Mouse (Mus musculus) olfactory bulb, adult 2 months (tissue): ENCODE data around the gene Ahsa1. TPM values are rescaled to one million over a fixed set of nuclear protein-coding genes. Genes with fewer than 3 reads are reported as not detected.
"Not testable (repeated sequence)": the region's sequence is repeated elsewhere in the genome, so short reads cannot be mapped to it uniquely, and the experiment has no call there.

ENCODE experiments used
- H3K27ac ChIP-seq: fragments of 200-500 bp; 2 replicates; pipeline ENCODE4 v1.5.1; 2012; ENCODE audit warnings: low read depth, low read length; ENCODE audit not compliant: insufficient read depth
- H3K4me1 ChIP-seq: fragments of 200-500 bp; 2 replicates; pipeline ENCODE4 v1.6.1; 2012; ENCODE audit warnings: low read length; ENCODE audit not compliant: control insufficient read depth, insufficient read depth
- H3K4me3 ChIP-seq: fragments of 200-500 bp; 2 replicates; pipeline ENCODE4 v1.5.1; 2012; ENCODE audit warnings: mild to moderate bottlenecking, low read depth, low read length, moderate library complexity; ENCODE audit not compliant: insufficient read depth
- CTCF ChIP-seq: fragments of 200-500 bp; IDR thresholded peaks from 2 replicates; pipeline ENCODE4 v1.5.1; 2012; ENCODE audit warnings: low read depth, mild to moderate bottlenecking, low read length, moderate library complexity; ENCODE audit not compliant: insufficient read depth
- POLR2A ChIP-seq: fragments of 200-500 bp; IDR thresholded peaks from 2 replicates; pipeline ENCODE4 v1.6.1; 2012; ENCODE audit warnings: mild to moderate bottlenecking, low read depth, low read length, moderate library complexity; ENCODE audit not compliant: insufficient read depth
- WGBS: fragments of 180-500 bp; shearing (Covaris S2); methylation state at CpG from one replicate; pipeline ENCODE4 v1.1.7; 2018; 5-methylcytosine and 5-hydroxymethylcytosine counted together
- polyA plus RNA-seq: library from polyadenylated mRNA; stranded (reverse); fragments of >200 nt; gene quantifications from 2 replicates; pipeline ENCODE4 v1.2.4, GENCODE M21; 2012; ENCODE audit warnings: low replicate concordance; ENCODE audit not compliant: missing spikeins, insufficient read depth, insufficient read length

The Ahsa1 gene
- polyA plus RNA-seq, 1 experiment = not detected

- TF ChIP-seq CTCF = no peak
- no peak for TF ChIP-seq POLR2A
- WGBS = 3% methylated on average over 9 of the region's 9 CpGs
- Histone ChIP-seq H3K27ac (no peak overlapping the region), H3K4me3 (peak overlapping the region; percentile 51), H3K4me1 (peaks cover 14% of the 10 kb centered on the region)
Measured at GRCm38 (mm10) chr12:87300441-87300690, 34.1 kb downstream of the Ahsa1 start.

GRCm38 (mm10) chr12:87301189-87301588 is 34.9 kb downstream of the Ahsa1 start:
- no peak overlapping the region for H3K27ac ChIP-seq
- H3K4me1 ChIP-seq = peaks cover 14% of the 10 kb centered on the region
- 51% methylated on average over 4 of the region's 4 CpGs for WGBS
- TF ChIP-seq POLR2A (no peak), CTCF (no peak)
- H3K4me3 ChIP-seq = no peak overlapping the region

GRCm38 (mm10) chr12:87305767-87306583 is 39.7 kb downstream of the Ahsa1 start:
- 24% methylated on average over 13 of the region's 13 CpGs for WGBS
- Histone ChIP-seq H3K27ac (no peak overlapping the region), H3K4me3 (no peak overlapping the region), H3K4me1 (no peaks in the 10 kb centered on the region)
- TF ChIP-seq POLR2A = no peak
- TF ChIP-seq CTCF = no peak

- WGBS = 75% methylated on average over 4 of the region's 4 CpGs
Measured at GRCm38 (mm10) chr12:87306584-87306844, 40.2 kb downstream of the Ahsa1 start.

GRCm38 (mm10) chr12:87313098-87313497 is 46.8 kb downstream of the Ahsa1 start:
- TF ChIP-seq POLR2A (no peak), CTCF (no peak)
- 65% methylated on average over 2 of the region's 2 CpGs for WGBS
- H3K27ac ChIP-seq = no peak overlapping the region
- H3K4me3 ChIP-seq = no peak overlapping the region
- no peaks in the 10 kb centered on the region for H3K4me1 ChIP-seq

More at GRCm38 (mm10) chr12:87306584-87306844, 40.2 kb downstream of the Ahsa1 start:
- H3K27ac ChIP-seq, H3K4me1 ChIP-seq, H3K4me3 ChIP-seq: not testable (repeated sequence)

GRCm38 (mm10) chr12:87317951-87318350 is 51.7 kb downstream of the Ahsa1 start:
- Histone ChIP-seq H3K4me3 (no peak overlapping the region), H3K27ac (no peak overlapping the region), H3K4me1 (no peaks in the 10 kb centered on the region)
- WGBS = 46% methylated on average over 1 of the region's 1 CpGs
- TF ChIP-seq CTCF (no peak), POLR2A (no peak)

GRCm38 (mm10) chr12:87319229-87319628 is 53.0 kb downstream of the Ahsa1 start:
- Histone ChIP-seq H3K4me3 (no peak overlapping the region), H3K4me1 (no peaks in the 10 kb centered on the region), H3K27ac (no peak overlapping the region)
- 92% methylated on average over 3 of the region's 3 CpGs for WGBS
- TF ChIP-seq CTCF (no peak), POLR2A (no peak)

Other genes with a start within 250 kb of the Ahsa1 start
- gene Tmem63c, start 245.1 kb upstream of the Ahsa1 start, polyA plus RNA-seq = not detected in 2 replicates
- not detected in 2 replicates for gene Ngb, start 163.9 kb upstream of the Ahsa1 start, polyA plus RNA-seq
- gene Gstz1, start 119.3 kb upstream of the Ahsa1 start, polyA plus RNA-seq = not detected in 2 replicates
- gene Pomt2, start 118.5 kb upstream of the Ahsa1 start, polyA plus RNA-seq = not detected in 2 replicates
- not detected in 2 replicates for gene Samd15, start 66.8 kb upstream of the Ahsa1 start, polyA plus RNA-seq
- not detected in 2 replicates for gene Tmed8, start 66.0 kb upstream of the Ahsa1 start, polyA plus RNA-seq
- gene Noxred1, start 27.7 kb upstream of the Ahsa1 start, polyA plus RNA-seq = not detected in 2 replicates
- gene Vipas39, start 223 bp upstream of the Ahsa1 start, polyA plus RNA-seq = not detected in 2 replicates
- not detected in 2 replicates for gene Ism2, start 33.2 kb downstream of the Ahsa1 start, polyA plus RNA-seq
- not detected in 2 replicates for gene Sptlc2, start 121.9 kb downstream of the Ahsa1 start, polyA plus RNA-seq
- gene Slirp, start 177.4 kb downstream of the Ahsa1 start, polyA plus RNA-seq = not detected in 2 replicates
- gene Alkbh1, start 177.5 kb downstream of the Ahsa1 start, polyA plus RNA-seq = not detected in 2 replicates
- 137 TPM in 1 of 2 replicates, not detected in the other for gene Snw1, start 205.8 kb downstream of the Ahsa1 start, polyA plus RNA-seq
- not detected in 2 replicates for gene Gm5788, start 228.2 kb downstream of the Ahsa1 start, polyA plus RNA-seq
- gene Gm8300, start 247.8 kb downstream of the Ahsa1 start, polyA plus RNA-seq = not detected in 2 replicates